Mouse (Mus musculus) brain, embryonic 14.5 days (tissue): Measurements from ENCODE around the gene Kdm4a.

Source experiments
- CTCF ChIP-seq: fragments of 200-500 bp; IDR thresholded peaks from 2 replicates; pipeline ENCODE4 v1.5.1; 2012; ENCODE audit warnings: inconsistent platforms, mild to moderate bottlenecking, moderate library complexity, borderline replicate concordance; ENCODE audit not compliant: insufficient read depth, insufficient read length; ENCODE audit errors: extremely low read depth
- POLR2A ChIP-seq: fragments of 200-500 bp; IDR thresholded peaks from 2 replicates; pipeline ENCODE4 v1.6.1; 2012; ENCODE audit warnings: mild to moderate bottlenecking, inconsistent platforms, borderline replicate concordance; ENCODE audit not compliant: poor library complexity, insufficient read depth, insufficient read length, severe bottlenecking; ENCODE audit errors: extremely low read depth

DNA sequence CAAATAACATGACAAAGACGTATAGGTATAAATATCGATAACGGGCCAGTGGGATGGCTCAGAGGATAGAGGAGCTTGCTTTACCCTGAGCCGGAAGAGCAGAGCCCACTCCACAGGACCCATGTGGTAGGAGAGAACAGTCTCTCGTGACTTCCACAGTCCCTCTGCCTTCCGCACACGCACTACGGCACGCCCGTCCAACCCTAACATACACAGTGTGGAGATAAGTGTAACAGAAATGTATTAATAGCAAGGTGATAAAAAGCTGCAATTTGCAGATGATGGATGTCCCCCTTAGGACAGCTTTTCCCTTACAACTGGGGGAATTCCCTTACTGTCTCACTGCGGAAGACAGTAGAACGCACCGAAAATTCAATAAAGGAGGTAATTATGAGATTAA, 70.2 kb downstream of the Kdm4a start:
- no peak for TF ChIP-seq CTCF
- TF ChIP-seq POLR2A, result no peak
